Mouse (Mus musculus): ENCODE measurements around the gene Ahcy.

GRCm38 (mm10) chr2:155046803-155047202 lies 27.5 kb downstream of the Ahcy start:
- no peak for TF ChIP-seq CTCF (IDR thresholded peaks at IDR 0.05; ENCODE audit: borderline replicate concordance, extremely low read depth, insufficient read depth, insufficient read length)
- TF ChIP-seq POLR2A (IDR thresholded peaks at IDR 0.05; ENCODE audit: borderline replicate concordance, extremely low read depth, insufficient read depth, insufficient read length, poor library complexity, severe bottlenecking): no peak

All from brain, embryonic 14.5 days (tissue).